Mouse (Mus musculus) liver, postnatal 0 days (tissue): ENCODE measurements at regions not wholly inside any gene's neighbourhood (a gene's known extent, or its start where the extent isn't known, plus 50 kb on each side); places are given as distances from the start of the nearest gene placed in this dataset.
A peak's percentile ranks its signal among the peaks of the same experiment; 100 is the strongest.

Source experiments
- ATAC-seq: fragments of 200-750 bp; cut with Nextera tagmentation; 2 replicates; pipeline ENCODE4 v1.8.0; 2017; ENCODE audit warnings: mild to moderate bottlenecking, moderate library complexity
- DNase-seq: peaks from one replicate; pipeline ENCODE4 v3.0.0-alpha.2; 2016
- H3K27ac ChIP-seq: fragments of 300-500 bp; sonication (generic); 2 replicates; pipeline ENCODE4 v1.5.1; 2014; ENCODE audit warnings: antibody characterized with exemption, moderate library complexity, mild to moderate bottlenecking, low read depth
- H3K27me3 ChIP-seq: fragments of 300-500 bp; sonication (generic); 2 replicates; pipeline ENCODE4 v1.6.1; 2014; ENCODE audit warnings: low read length, control low read depth, mixed read lengths; ENCODE audit not compliant: insufficient read depth
- H3K36me3 ChIP-seq: fragments of 300-500 bp; sonication (generic); replicated peaks from 2 replicates; pipeline ENCODE4 v1.6.1; 2014; ENCODE audit warnings: mild to moderate bottlenecking, control low read depth, low read length, moderate library complexity, mixed read lengths; ENCODE audit not compliant: insufficient read depth
- H3K4me1 ChIP-seq: fragments of 300-500 bp; sonication (generic); 2 replicates; pipeline ENCODE4 v1.6.1; 2014; ENCODE audit warnings: antibody characterized with exemption, mild to moderate bottlenecking, control low read depth; ENCODE audit not compliant: insufficient read depth
- H3K4me2 ChIP-seq: fragments of 300-500 bp; sonication (generic); 2 replicates; pipeline ENCODE4 v1.6.1; 2014; ENCODE audit warnings: low read depth, mild to moderate bottlenecking, low read length, moderate library complexity, mixed read lengths
- H3K4me3 ChIP-seq: fragments of 300-500 bp; sonication (generic); 2 replicates; pipeline ENCODE4 v1.5.1; 2014; ENCODE audit warnings: low read depth, low read length
- H3K9ac ChIP-seq: fragments of 300-500 bp; sonication (generic); replicated peaks from 2 replicates; pipeline ENCODE4 v1.6.1; 2014; ENCODE audit warnings: mild to moderate bottlenecking, moderate library complexity
- H3K9me3 ChIP-seq: fragments of 300-500 bp; sonication (generic); 2 replicates; pipeline ENCODE4 v1.6.1; 2016; ENCODE audit warnings: mild to moderate bottlenecking, control low read depth, low read length, mixed read lengths
- CTCF ChIP-seq: sonication (generic); IDR thresholded peaks from 2 replicates; pipeline ENCODE4 v1.5.1; 2016; ENCODE audit warnings: antibody characterized with exemption, low read depth
- EP300 ChIP-seq: IDR thresholded peaks from 2 replicates; pipeline ENCODE4 v1.6.1; 2016; ENCODE audit warnings: antibody characterized with exemption, low read depth, mild to moderate bottlenecking
- WGBS: fragments of 180-500 bp; shearing (Covaris S2); extraction: QIAGEN DNeasy Blood & Tissue Kit; methylation state at CpG from one replicate; pipeline ENCODE4 v1.1.7; 2014; ENCODE audit not compliant: insufficient replicate concordance; 5-methylcytosine and 5-hydroxymethylcytosine counted together

DNA sequence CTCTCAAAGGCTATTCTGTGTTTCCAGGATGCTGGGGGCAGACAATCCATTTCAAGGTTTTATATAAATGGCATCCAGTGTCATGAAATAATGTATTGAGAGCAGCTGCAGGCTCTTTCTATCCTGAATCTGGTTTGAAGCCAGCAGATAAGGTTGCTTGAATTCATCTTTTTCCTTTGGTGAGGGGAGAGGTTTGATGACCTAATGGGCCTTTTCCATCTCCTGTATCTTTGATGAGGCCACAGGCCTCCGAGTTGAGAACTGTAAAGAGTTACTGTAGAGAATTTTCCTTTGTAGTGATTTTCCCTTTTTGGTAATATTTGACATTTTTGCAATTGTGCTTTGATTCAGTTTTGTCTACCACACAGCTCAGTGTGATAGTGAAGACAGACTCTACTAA lies 458.8 kb upstream of the 1700008P02Rik start:
- Histone ChIP-seq H3K4me1 (no peaks in the 10 kb centered on the region), H3K4me2 (no peak overlapping the region), H3K4me3 (no peak overlapping the region), H3K9me3 (no peaks in the 10 kb centered on the region; the same call in 1 of the 2 replicates), H3K9ac (no peak overlapping the region), H3K27me3 (no peaks in the 10 kb centered on the region), H3K36me3 (no peaks in the 10 kb centered on the region), H3K27ac (no peak overlapping the region)
- no peak for DNase-seq
- ATAC-seq = no peak
- TF ChIP-seq CTCF (no peak), EP300 (no peak)
- 41% methylated on average over 1 of the region's 1 CpGs for WGBS

DNA sequence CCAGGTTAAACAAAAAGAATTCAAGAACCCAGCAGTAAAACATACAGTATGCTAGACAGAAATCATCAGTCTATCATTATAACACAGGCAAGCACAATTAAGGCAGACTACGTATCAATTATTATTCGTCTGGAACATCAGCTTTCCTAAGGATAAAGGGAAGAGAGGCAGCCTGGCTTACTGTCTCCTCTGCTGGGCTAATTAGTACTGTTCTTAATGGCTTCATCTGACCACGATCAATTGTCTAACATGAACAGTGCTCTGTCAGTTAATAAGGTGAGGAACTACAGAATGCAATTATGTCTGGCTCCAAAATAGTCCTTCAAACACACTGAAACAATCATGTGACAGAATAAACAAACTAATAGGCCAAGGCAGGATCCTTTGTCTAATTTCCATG lies 456.6 kb upstream of the 1700008P02Rik start:
- no peaks in the 10 kb centered on the region for H3K27me3 ChIP-seq
- TF ChIP-seq EP300 (no peak), CTCF (no peak)
- 66% methylated on average over 3 of the region's 3 CpGs for WGBS

DNA sequence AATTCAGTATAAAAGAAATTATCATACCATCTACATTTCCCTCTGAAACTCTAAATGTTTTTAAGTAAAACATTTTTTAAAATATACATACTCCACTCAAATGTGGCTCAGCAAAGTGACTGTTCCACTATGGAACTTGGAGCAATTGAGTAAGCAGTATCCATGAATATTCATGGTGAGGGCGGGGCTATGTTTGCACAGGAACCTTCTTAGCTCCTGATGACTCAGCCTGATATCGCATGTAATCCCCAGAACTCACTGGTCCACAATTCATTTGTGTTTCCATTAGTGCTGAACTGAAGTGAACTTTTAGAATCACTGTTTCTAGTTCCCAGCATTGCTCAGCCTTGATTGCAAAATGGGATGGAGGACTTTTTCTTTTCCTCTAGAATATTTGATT lies 454.2 kb upstream of the 1700008P02Rik start:
- no peak overlapping the region for H3K9ac ChIP-seq
- ATAC-seq = no peak
- no peaks in the 10 kb centered on the region for H3K9me3 ChIP-seq
- H3K4me1 ChIP-seq = no peaks in the 10 kb centered on the region
- H3K4me3 ChIP-seq = no peak overlapping the region
- TF ChIP-seq EP300 = no peak
- no peaks in the 10 kb centered on the region for H3K27me3 ChIP-seq
- H3K4me2 ChIP-seq = no peak overlapping the region
- WGBS = 63% methylated on average over 2 of the region's 2 CpGs
- no peaks in the 10 kb centered on the region for H3K36me3 ChIP-seq
- no peak for DNase-seq
- no peak overlapping the region for H3K27ac ChIP-seq

More for the DNA sequence above, 456.6 kb upstream of the 1700008P02Rik start:
- no peak overlapping the region for H3K9ac ChIP-seq
- ATAC-seq (no peak), DNase-seq (no peak)
- no peak overlapping the region for H3K27ac ChIP-seq
- no peak overlapping the region for H3K4me2 ChIP-seq
- no peaks in the 10 kb centered on the region for H3K9me3 ChIP-seq
- no peak overlapping the region for H3K4me3 ChIP-seq
- H3K4me1 ChIP-seq = no peaks in the 10 kb centered on the region
- H3K36me3 ChIP-seq = no peaks in the 10 kb centered on the region

DNA sequence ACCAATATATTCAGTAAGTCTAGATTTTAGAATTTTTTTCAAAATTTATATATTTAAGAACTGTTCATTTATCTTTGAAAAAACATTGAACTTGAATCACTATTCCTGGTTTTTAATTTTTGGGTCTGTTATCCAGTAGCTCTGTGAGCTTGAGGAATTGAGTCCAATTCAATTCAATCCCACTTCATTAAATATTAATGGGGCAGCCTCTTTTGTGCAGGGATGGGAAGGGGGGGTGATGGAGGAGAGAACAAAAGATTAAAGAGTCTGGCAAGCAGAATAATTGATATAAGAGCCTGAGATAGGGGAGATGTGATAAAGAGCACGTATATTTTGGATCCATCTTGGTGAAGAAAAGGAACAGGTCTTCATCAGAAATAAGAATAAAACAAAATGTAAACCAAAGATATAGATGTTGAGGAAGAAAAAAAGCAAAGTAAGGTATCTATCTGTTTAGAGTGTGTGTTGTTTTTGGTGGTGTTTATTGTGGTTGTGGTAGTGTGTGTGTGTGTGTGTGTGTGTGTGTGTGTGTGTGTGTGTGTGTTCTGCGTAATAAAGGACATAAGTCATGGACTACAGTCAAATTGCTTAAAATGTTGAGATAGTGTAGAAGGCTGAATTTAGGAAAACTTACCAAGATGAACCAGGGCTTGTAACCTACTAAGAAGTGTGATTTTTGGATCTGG lies 421.3 kb upstream of the 1700008P02Rik start:
- H3K9me3 ChIP-seq = no peaks in the 10 kb centered on the region
- no peak for TF ChIP-seq EP300
- no peak for TF ChIP-seq CTCF
- no peak overlapping the region for H3K9ac ChIP-seq
- no peaks in the 10 kb centered on the region for H3K4me1 ChIP-seq
- no peak overlapping the region for H3K4me3 ChIP-seq
- ATAC-seq (no peak), DNase-seq (no peak)
- no peak overlapping the region for H3K4me2 ChIP-seq
- 49% methylated on average over 2 of the region's 2 CpGs for WGBS
- no peak overlapping the region for H3K27ac ChIP-seq
- H3K27me3 ChIP-seq = no peaks in the 10 kb centered on the region
- H3K36me3 ChIP-seq = no peaks in the 10 kb centered on the region

DNA sequence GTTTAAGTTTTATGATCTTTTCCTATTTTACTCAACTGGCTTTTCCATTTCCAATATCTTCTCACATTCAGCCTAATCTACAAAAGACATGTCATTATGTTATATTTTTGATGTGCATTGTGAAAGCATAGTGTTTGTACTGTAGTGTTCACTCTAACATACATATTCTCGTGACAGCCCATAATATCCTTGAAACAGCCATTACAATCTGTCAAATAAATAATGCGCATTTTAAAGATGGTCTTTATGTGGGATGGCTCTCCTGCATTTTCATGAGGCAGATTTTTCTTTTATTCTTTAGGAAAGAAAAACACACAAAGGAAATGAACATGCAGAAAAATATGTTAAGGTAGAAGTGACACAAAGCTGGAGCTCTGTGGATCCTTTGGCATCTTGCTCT lies 415.6 kb upstream of the 1700008P02Rik start:
- no peaks in the 10 kb centered on the region for H3K4me1 ChIP-seq
- no peaks in the 10 kb centered on the region for H3K27me3 ChIP-seq
- H3K4me3 ChIP-seq = no peak overlapping the region
- no peak for ATAC-seq
- H3K4me2 ChIP-seq = no peak overlapping the region
- H3K36me3 ChIP-seq = no peaks in the 10 kb centered on the region
- H3K9me3 ChIP-seq = no peaks in the 10 kb centered on the region
- TF ChIP-seq EP300 (no peak), CTCF (no peak)
- no peak overlapping the region for H3K9ac ChIP-seq
- DNase-seq = no peak
- 69% methylated on average over 2 of the region's 2 CpGs for WGBS
- H3K27ac ChIP-seq = no peak overlapping the region

DNA sequence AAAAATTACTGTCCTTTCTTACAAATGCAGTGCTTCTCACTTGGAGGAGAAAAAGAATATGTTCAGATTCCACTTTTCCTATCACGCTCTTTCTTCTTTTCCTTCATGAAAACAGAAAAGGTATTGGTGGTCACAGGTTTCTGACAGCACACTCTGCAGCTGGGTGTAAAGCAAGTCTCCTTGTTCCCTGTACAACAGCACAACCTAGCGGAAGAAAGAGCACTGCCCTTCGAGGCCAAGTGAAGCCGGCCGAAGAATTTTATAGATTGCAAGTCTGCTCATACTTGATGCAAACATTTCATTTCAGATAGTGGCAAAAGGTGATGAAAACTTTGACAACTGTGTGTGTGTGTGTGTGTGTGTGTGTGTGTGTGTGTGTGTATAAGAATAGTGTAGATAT lies 407.6 kb upstream of the 1700008P02Rik start:
- H3K4me3 ChIP-seq = no peak overlapping the region
- no peak overlapping the region for H3K27ac ChIP-seq
- H3K9ac ChIP-seq = no peak overlapping the region
- no peak overlapping the region for H3K4me2 ChIP-seq
- ATAC-seq (no peak), DNase-seq (no peak)
- no peaks in the 10 kb centered on the region for H3K27me3 ChIP-seq
- no peaks in the 10 kb centered on the region for H3K36me3 ChIP-seq
- TF ChIP-seq CTCF (peak; percentile 56), EP300 (no peak)
- H3K9me3 ChIP-seq = no peaks in the 10 kb centered on the region
- no peaks in the 10 kb centered on the region for H3K4me1 ChIP-seq
- WGBS = 39% methylated on average over 5 of the region's 5 CpGs
